Mouse (Mus musculus) embryonic facial prominence, embryonic 13.5 days (tissue): Measurements from ENCODE around the gene Tent2. TPM values are rescaled to one million over a fixed set of nuclear protein-coding genes. Genes with fewer than 3 reads are reported as not detected.

Experiments used
- ATAC-seq: fragments of 200-750 bp; cut with Nextera tagmentation; 2 replicates; pipeline ENCODE4 v1.8.0; 2017; ENCODE audit warnings: low read depth; ENCODE audit not compliant: insufficient number of reproducible peaks, insufficient read depth, low FRiP score, low TSS enrichment
- H3K27ac ChIP-seq: fragments of 300-500 bp; sonication (generic); 2 replicates; pipeline ENCODE4 v1.5.1; 2015; ENCODE audit warnings: moderate library complexity, mild to moderate bottlenecking, inconsistent platforms
- H3K27me3 ChIP-seq: fragments of 300-500 bp; sonication (generic); 2 replicates; pipeline ENCODE4 v1.6.1; 2015; ENCODE audit warnings: mild to moderate bottlenecking, inconsistent platforms
- H3K36me3 ChIP-seq: fragments of 300-500 bp; sonication (generic); 2 replicates; pipeline ENCODE4 v1.6.1; 2015; ENCODE audit warnings: mild to moderate bottlenecking, inconsistent platforms
- H3K4me1 ChIP-seq: fragments of 300-500 bp; sonication (generic); 2 replicates; pipeline ENCODE4 v1.6.1; 2015; ENCODE audit warnings: inconsistent platforms
- H3K4me2 ChIP-seq: fragments of 300-500 bp; sonication (generic); 2 replicates; pipeline ENCODE4 v1.6.1; 2015; ENCODE audit warnings: moderate library complexity, mild to moderate bottlenecking, inconsistent platforms
- H3K4me3 ChIP-seq: fragments of 300-500 bp; sonication (generic); 2 replicates; pipeline ENCODE4 v1.5.1; 2015; ENCODE audit warnings: mild to moderate bottlenecking, inconsistent platforms
- H3K9ac ChIP-seq: fragments of 300-500 bp; sonication (generic); 2 replicates; pipeline ENCODE4 v1.6.1; 2015; ENCODE audit warnings: mild to moderate bottlenecking, inconsistent platforms
- H3K9me3 ChIP-seq: fragments of 300-500 bp; sonication (generic); 2 replicates; pipeline ENCODE4 v1.6.1; 2016; ENCODE audit warnings: inconsistent platforms
- whole genome bisulfite sequencing: fragments of 180-500 bp; shearing (Covaris S2); methylation state at CpG from one replicate; pipeline ENCODE4 v1.1.7; 2015; ENCODE audit warnings: mixed read lengths; 5-methylcytosine and 5-hydroxymethylcytosine counted together
- polyA plus RNA-seq: library from polyadenylated mRNA; unstranded; fragments of >200 nt; fragmentation: Nextera tagmentation; extraction: Ambion mirVana; gene quantifications from 2 replicates; pipeline ENCODE4 v1.2.1, GENCODE M21; 2015

The Tent2 gene
- polyA plus RNA-seq, 1 experiment from 2014 or later: 68.8 TPM

DNA sequence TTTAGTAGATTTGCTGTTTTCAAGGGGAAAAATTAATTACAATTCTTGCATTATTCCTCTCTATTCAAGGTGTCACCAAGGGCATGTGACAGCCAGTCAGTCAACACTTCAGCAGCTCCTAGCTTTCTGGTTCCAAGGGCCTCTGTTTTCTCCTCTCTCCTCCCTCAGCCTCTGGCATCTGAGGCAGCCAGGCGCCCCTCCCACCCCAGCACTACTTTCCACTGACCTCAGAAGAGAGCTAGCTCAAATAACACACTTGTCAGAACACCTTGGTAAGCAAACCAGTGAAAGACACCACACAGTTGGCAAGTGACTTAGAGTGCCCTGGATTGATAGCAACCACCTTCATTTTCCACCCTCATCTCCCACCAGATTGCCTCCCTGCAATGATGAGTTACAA is 54.1 kb downstream of the Tent2 start:
- H3K36me3 ChIP-seq: no peaks in the 10 kb centered on the region
- no peak overlapping the region for H3K4me3 ChIP-seq
- H3K4me1 ChIP-seq: peaks cover 14% of the 10 kb centered on the region
- 58% methylated on average over 1 of the region's 1 CpGs for WGBS
- ATAC-seq: no peak
- H3K27me3 ChIP-seq: no peaks in the 10 kb centered on the region
- H3K9ac ChIP-seq: no peak overlapping the region
- H3K4me2 ChIP-seq: no peak overlapping the region
- no peaks in the 10 kb centered on the region for H3K9me3 ChIP-seq
- no peak overlapping the region for H3K27ac ChIP-seq

DNA sequence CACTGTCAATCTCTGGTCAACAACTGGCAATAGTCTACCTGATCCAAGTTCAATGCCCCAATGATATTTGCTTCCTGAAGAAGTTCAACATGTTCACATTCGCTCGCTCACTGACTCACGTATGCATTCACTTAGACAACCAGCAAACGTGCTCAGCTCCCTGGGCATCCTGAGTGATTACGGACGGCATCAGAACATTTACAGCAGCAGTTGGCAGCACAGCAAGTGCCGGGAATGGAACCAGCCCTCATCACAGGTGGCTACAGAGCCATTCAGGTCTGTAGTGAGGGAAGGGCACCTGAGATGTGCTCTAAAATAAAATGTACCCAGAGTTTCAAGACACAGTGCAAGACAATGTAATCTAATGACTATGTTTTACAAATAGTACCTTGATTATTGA is 55.1 kb downstream of the Tent2 start:
- 85% methylated on average over 7 of the region's 7 CpGs for WGBS

DNA sequence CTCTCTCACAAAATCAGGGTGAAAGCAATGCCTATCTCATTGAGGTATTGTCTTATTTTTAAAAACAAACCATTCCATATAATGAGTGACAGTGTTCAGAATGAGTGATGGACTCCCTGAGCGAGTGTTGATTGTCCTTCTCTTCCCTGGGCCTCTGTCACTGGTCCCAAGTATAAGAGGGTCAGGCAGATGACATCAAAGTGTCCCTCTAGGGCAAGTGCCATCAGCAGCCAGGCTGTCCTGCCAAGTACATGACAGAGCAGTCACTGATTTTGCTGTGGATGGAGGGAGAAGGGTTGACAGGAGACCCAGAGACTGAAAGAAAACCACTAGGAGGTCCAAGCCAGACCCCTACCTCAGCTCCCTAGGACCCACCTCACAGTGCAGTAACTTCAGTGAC is 55.9 kb downstream of the Tent2 start:
- ATAC-seq: no peak
- Histone ChIP-seq H3K4me1 (peaks cover 13% of the 10 kb centered on the region), H3K36me3 (no peaks in the 10 kb centered on the region), H3K27ac (no peak overlapping the region), H3K4me2 (no peak overlapping the region), H3K27me3 (no peaks in the 10 kb centered on the region), H3K9me3 (no peaks in the 10 kb centered on the region), H3K4me3 (no peak overlapping the region), H3K9ac (no peak overlapping the region)
- 86% methylated on average over 1 of the region's 1 CpGs for WGBS

More for the DNA sequence above, 55.1 kb downstream of the Tent2 start:
- Histone ChIP-seq H3K27me3 (no peaks in the 10 kb centered on the region), H3K36me3 (no peaks in the 10 kb centered on the region), H3K27ac (no peak overlapping the region), H3K4me2 (no peak overlapping the region), H3K4me1 (peaks cover 13% of the 10 kb centered on the region), H3K4me3 (no peak overlapping the region), H3K9ac (no peak overlapping the region), H3K9me3 (no peaks in the 10 kb centered on the region)
- ATAC-seq: no peak

DNA sequence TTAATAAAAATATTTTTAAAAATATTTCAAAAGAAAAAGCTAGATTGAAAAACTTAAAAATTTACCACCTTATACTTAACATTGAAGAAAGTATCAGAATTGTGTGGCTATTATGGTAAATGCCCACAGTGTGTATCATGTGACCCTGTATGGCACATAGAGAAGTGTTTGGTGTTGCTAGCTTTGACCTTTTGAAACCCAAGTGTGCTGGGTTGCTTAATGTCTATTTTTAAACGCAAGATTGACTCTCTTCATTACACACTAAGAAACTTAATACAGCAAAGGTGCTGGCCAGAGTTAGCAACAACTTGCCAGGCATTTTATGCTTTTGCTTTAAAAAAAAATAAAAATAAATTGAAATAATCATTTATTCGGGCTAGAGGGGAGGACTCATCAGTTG is 56.7 kb downstream of the Tent2 start:
- H3K4me1 ChIP-seq: peaks cover 13% of the 10 kb centered on the region
- H3K27ac ChIP-seq: no peak overlapping the region
- H3K4me2 ChIP-seq: no peak overlapping the region
- H3K4me3 ChIP-seq: no peak overlapping the region
- ATAC-seq: no peak
- H3K9ac ChIP-seq: no peak overlapping the region
- no peaks in the 10 kb centered on the region for H3K9me3 ChIP-seq
- H3K36me3 ChIP-seq: no peaks in the 10 kb centered on the region
- 76% methylated on average over 2 of the region's 2 CpGs for WGBS
- H3K27me3 ChIP-seq: no peaks in the 10 kb centered on the region

DNA sequence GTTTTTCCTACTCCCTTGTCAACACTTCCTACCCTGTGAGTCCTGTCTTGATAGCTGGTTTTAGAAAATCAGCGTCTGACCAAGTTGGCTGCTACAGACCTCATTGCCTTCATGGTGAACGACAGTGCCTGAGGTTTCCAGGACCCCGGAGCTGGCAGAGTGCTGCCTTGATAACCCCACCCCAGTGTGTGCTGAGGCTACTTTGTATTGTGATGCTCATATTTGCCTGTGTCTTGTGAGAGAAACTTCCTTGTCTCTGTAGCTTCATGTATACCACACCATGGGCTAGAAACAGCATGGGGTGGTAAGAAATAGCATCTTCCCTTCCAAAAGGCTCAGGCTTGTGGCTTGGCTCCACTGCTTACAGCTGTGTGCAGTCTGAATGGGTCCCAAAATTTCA is 61.5 kb downstream of the Tent2 start:
- H3K4me1 ChIP-seq: peaks cover 12% of the 10 kb centered on the region
- no peaks in the 10 kb centered on the region for H3K27me3 ChIP-seq
- H3K27ac ChIP-seq: no peak overlapping the region
- no peak overlapping the region for H3K9ac ChIP-seq
- no peak overlapping the region for H3K4me3 ChIP-seq
- H3K4me2 ChIP-seq: no peak overlapping the region
- H3K9me3 ChIP-seq: no peaks in the 10 kb centered on the region
- no peak for ATAC-seq
- WGBS: 86% methylated on average over 3 of the region's 3 CpGs
- no peaks in the 10 kb centered on the region for H3K36me3 ChIP-seq

DNA sequence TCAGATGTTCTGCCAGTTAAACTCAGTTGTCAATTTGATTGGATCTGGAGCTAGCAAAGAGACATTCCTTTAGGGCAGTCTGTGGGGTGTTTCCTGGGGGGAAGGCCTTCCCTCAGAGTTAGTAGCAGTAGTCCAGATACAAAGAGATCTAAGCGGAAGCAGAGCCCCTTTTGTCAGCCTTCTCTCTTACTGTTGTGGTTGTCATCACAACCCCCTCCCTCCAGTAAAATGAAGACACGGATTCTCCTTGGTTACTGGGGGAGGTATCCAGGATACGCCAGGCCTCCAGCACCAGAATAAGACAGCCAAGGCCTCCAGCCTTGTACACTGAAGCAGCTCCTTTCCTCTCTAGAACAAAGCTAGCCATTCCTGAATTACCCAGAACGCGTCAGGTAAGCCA is 63.2 kb downstream of the Tent2 start:
- no peak for ATAC-seq
- Histone ChIP-seq H3K27ac (no peak overlapping the region), H3K9me3 (no peaks in the 10 kb centered on the region), H3K4me3 (no peak overlapping the region), H3K4me2 (no peak overlapping the region), H3K9ac (no peak overlapping the region), H3K27me3 (no peaks in the 10 kb centered on the region), H3K4me1 (peaks cover 12% of the 10 kb centered on the region), H3K36me3 (no peaks in the 10 kb centered on the region)
- WGBS: 56% methylated on average over 5 of the region's 5 CpGs

DNA sequence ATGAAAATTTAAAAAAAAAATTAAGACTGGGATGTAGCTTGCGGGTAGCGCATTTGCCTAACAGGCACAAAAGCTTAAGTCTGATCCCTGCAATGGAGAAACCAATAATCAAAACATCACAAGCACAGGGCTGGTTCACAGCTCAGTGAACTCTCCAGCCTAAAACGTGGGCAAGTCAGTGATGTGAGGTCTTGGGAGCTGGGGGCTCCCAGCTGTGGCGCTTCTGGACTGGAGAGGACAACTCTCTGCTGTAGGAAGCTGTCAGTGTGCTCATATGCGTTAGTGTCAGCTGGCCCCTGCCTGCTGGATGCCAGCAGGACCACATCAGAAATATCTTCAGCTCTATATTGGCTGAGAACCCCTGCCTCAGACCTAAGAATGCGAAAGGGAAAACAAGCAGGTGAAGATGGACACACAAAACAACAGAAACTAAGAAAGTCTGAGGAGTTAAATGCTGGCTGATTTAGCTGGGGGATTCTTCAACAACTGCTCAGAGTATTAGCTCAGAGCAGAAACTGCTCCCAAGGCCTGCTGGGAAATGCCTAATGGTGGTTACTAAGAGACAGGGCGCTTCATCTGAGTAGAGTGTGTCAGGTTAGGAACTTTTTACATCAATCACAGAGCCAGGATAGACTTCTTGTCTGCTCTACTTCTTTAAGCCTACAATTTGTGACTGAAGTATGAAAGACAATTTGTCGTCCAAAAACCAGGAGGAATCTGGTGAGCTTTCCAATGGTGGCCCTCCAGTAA is 63.9 kb downstream of the Tent2 start:
- ATAC-seq: no peak
- Histone ChIP-seq H3K4me3 (no peak overlapping the region), H3K27ac (no peak overlapping the region), H3K4me1 (peaks cover 12% of the 10 kb centered on the region), H3K36me3 (no peaks in the 10 kb centered on the region), H3K4me2 (no peak overlapping the region), H3K27me3 (no peaks in the 10 kb centered on the region), H3K9ac (no peak overlapping the region), H3K9me3 (no peaks in the 10 kb centered on the region)
- 54% methylated on average over 8 of the region's 8 CpGs for WGBS

DNA sequence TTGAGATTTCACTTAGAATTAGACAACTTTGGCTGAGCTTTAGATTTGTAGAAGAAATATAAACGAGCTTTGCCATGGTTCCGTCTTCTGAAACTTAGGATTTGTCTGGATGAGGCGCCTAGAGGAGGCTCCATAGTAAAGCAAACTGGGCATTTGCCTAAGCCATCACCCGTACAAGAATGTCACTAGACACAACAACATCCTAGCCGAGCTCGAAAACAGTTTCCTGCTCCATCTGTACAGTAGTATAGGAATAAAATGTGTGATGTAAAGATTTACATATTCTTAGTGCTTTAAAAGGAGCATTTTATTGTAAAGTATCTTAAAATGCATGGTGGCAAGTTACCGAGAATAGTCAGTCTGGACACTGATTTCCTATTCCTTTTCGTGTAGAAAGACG is 69.9 kb downstream of the Tent2 start:
- WGBS: 91% methylated on average over 9 of the region's 9 CpGs
- no peak overlapping the region for H3K27ac ChIP-seq

DNA sequence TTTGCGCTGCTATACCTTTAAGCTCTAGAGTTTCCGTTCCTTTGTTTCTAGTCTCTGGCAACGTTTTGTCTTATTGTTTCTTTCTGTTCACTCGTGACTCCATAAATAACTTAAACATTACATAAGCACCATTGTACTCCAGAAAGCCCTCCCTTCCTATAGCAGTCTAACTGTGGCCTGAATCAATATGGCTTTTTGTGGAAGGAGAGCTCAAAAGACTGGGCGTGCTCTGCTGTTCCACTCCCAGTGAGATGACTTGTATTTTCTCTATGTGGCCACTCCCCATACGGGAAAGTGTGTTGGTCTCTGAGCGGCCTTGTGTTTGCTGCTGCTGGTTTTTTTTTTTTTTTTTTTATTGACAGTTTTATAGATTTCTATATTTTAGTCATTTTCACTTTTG is 74.9 kb downstream of the Tent2 start:
- Histone ChIP-seq H3K4me2 (no peak overlapping the region), H3K4me1 (no peaks in the 10 kb centered on the region), H3K9me3 (no peaks in the 10 kb centered on the region), H3K36me3 (no peaks in the 10 kb centered on the region), H3K9ac (no peak overlapping the region), H3K27me3 (no peaks in the 10 kb centered on the region), H3K27ac (no peak overlapping the region), H3K4me3 (no peak overlapping the region)
- 73% methylated on average over 7 of the region's 7 CpGs for WGBS
- ATAC-seq: no peak

More for the DNA sequence above, 69.9 kb downstream of the Tent2 start:
- Histone ChIP-seq H3K4me3 (no peak overlapping the region), H3K4me2 (no peak overlapping the region), H3K9ac (no peak overlapping the region), H3K9me3 (no peaks in the 10 kb centered on the region), H3K4me1 (no peaks in the 10 kb centered on the region), H3K27me3 (no peaks in the 10 kb centered on the region), H3K36me3 (no peaks in the 10 kb centered on the region)
- no peak for ATAC-seq

DNA sequence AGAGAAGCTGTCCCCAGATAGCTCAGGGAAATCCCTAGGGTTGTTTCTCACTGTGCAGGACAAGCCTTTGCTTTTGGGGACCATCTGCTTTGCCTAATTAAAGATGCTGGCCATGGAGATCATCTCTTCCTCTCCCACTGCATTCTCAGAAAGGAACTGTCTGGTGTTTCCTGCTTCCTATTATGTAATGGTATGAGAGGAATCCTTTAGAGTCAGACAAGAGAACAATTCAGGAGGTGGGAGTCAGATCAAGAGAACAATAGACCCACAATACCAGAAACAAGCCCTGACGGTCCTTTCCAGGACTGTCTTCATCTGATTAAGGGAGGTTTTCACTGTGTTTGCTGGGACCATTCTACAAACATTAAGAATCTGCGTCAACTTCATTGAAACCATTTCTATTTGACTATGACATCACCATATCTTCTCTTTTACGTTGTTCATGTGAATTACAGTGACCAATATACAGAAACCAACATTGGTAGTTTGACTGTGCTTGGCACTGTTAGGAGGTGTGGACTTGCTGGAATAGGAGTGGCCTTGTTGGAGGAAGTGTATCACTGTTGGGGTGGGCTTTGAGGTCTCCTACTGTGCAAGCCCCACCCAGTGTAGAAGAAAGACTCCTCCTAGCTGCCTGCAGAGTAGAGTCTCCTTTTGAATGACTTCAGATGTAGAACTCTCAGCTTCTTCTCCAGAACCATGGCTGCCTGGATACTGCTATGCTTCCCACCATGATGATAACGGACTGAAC is 89.7 kb downstream of the Tent2 start:
- no peak for ATAC-seq
- WGBS: 73% methylated on average over 4 of the region's 4 CpGs
- no peak overlapping the region for H3K27ac ChIP-seq
- no peaks in the 10 kb centered on the region for H3K36me3 ChIP-seq
- H3K27me3 ChIP-seq: no peaks in the 10 kb centered on the region
- H3K9me3 ChIP-seq: no peaks in the 10 kb centered on the region
- H3K4me3 ChIP-seq: no peak overlapping the region
- no peaks in the 10 kb centered on the region for H3K4me1 ChIP-seq
- no peak overlapping the region for H3K4me2 ChIP-seq
- H3K9ac ChIP-seq: no peak overlapping the region

DNA sequence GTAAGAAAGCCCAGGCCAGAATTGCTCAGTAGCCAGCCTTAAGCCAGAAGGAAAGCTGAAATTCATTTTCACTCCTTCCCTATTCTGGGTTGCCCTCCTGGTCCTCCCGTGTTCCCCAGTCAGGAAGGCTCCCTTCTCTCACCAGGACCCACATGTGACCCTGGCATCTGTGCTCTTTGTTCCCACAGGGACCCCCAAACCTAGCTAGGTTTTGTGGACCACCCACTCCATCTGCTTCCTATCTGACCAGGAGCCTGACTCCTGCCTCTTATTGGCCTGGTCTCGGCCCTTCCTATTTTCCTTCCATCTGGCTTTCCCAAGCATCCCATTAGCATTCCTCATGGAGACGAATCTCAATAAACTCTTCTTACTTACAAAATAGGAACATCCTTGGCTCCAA is 93.6 kb downstream of the Tent2 start:
- Histone ChIP-seq H3K36me3 (no peaks in the 10 kb centered on the region), H3K27ac (no peak overlapping the region), H3K4me3 (no peak overlapping the region), H3K9me3 (0 out of 2 replicates have a peak, but pooled peaks cover 3% of the 10 kb centered on the region), H3K27me3 (no peaks in the 10 kb centered on the region), H3K9ac (no peak overlapping the region), H3K4me2 (no peak overlapping the region), H3K4me1 (no peaks in the 10 kb centered on the region)
- no peak for ATAC-seq
- 70% methylated on average over 3 of the region's 3 CpGs for WGBS

DNA sequence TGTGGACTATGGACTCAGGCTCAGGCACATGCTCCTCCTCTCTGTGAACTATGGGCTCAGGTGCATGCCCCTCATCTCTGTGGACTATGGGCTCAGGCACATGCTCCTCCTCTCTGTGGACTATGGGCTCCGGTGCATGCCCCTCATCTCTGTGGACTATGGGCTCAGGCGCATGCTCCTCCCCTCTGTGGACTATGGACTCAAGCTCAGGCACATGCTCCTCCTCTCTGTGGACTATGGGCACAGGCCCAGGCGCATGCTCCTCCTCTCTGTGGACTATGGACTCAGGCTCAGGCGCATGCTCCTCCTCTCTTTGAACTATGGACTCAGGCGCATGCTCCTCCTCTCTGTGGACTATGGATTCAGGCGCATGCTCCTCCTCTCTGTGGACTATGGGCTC is 95.5 kb downstream of the Tent2 start:
- no peak for ATAC-seq
- Histone ChIP-seq H3K27me3 (no peaks in the 10 kb centered on the region), H3K9me3 (0 out of 2 replicates have a peak, but pooled peaks cover 3% of the 10 kb centered on the region), H3K9ac (no peak overlapping the region), H3K4me2 (no peak overlapping the region), H3K4me3 (no peak overlapping the region), H3K36me3 (no peaks in the 10 kb centered on the region), H3K27ac (no peak overlapping the region), H3K4me1 (no peaks in the 10 kb centered on the region)
- 91% methylated on average over 6 of the region's 6 CpGs for WGBS
